Mouse (Mus musculus) adrenal gland, postnatal 25 days (tissue): ENCODE data around the gene Rai1. TPM values are rescaled to one million over a fixed set of nuclear protein-coding genes. Genes with fewer than 3 reads are reported as not detected.

ENCODE experiments used
- DNase-seq: peaks from one replicate; pipeline ENCODE4 v3.0.0; 2021; ENCODE audit warnings: mixed read lengths
- total RNA-seq: library from RNA; stranded (reverse); gene quantifications from 2 replicates; pipeline ENCODE4 v1.2.3, GENCODE M21; 2021

The Rai1 gene
- total RNA-seq, 1 experiment from 2014 or later, result 54.2 TPM

GRCm38 (mm10) chr11:60094909-60095810 is 9.7 kb upstream of the Rai1 start:
- no peak for DNase-seq

DNA sequence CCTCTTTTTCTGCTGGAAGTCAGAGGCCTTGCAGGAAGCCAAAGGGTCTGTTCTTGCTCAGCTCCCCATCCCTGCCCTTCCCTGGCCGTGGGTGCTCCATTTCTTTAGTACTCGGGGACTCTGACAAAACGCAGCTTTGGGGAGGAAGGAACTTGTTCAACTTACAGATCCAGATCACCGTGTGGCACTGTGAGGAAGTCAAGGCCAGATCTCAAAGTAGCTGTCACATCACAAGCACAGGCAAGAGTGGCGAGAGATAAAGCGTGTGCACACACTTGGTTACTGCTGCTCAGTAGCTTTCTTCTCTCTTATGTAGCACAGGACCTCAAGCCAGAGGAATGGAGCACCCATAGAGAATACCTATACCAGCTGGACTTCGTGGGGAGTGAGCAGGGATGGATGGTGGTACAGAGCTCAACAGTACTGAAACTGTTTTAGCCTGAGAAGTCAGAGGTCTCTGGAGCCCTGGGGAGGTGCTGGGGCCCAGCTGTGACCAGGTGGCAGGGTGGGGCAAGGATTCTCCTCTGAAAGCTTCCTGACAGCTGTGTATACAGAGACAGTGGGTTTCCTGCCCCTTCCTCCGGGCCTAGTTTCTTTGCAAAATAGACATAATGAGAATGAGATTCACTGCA is 5.1 kb upstream of the Rai1 start:
- DNase-seq, result no peak

GRCm38 (mm10) chr11:60100827-60101555 is 3.8 kb upstream of the Rai1 start:
- no peak for DNase-seq

DNA sequence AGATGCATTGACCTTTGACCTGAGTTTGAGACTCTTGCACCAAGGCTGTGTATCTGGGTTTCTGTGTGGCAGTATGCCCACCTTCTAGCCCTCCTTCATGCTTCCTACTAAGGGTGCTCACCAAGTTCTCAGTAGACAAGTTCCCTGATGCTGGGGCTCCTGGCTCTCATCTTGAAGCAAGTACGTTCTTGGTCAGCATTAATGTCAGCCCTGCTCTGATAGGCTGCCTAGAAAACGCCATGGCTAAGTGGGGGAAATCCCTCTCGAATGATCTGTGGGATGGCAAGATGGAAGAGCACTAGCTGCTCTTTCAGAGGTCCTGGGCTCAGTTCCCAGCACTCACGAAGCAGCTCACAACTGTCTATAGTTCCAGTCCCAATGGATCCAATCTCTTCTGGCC is 2.8 kb upstream of the Rai1 start:
- DNase-seq, result no peak

GRCm38 (mm10) chr11:60102664-60103063 is 2.1 kb upstream of the Rai1 start:
- no peak for DNase-seq

- no peak for DNase-seq
Measured at GRCm38 (mm10) chr11:60103567-60103966, 1.2 kb upstream of the Rai1 start.

GRCm38 (mm10) chr11:60105593-60106542 is 1.1 kb downstream of the Rai1 start:
- peak; percentile 76 for DNase-seq

DNA sequence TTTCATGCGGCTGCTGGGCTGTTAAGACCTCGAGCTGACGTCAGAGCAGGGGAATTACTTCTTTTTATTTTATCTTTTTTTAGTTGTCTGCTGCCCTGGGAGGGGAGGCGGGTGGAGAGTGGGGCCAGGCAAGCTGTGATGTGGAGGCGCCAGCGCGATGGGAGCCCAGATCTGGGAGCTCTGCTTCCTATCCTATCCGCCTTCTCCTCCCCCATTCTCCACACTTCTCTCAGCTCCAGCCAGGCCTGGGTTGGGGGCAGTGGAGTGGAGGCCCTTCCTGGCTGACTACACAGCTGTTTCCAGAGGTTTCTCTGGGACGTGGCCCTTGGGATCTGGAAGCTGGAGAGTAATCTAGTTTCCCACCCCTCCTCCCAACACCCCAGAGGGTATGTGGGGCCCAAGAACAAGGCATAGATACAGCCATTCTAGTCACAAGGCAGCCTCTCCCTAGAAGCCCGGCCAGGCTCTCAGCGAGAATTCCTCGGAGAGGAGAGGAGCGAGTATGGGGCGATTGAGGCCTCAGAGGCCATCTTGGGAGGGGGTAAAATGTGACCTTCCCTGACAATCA is 1.8 kb downstream of the Rai1 start:
- DNase-seq, result peak; percentile 57

DNA sequence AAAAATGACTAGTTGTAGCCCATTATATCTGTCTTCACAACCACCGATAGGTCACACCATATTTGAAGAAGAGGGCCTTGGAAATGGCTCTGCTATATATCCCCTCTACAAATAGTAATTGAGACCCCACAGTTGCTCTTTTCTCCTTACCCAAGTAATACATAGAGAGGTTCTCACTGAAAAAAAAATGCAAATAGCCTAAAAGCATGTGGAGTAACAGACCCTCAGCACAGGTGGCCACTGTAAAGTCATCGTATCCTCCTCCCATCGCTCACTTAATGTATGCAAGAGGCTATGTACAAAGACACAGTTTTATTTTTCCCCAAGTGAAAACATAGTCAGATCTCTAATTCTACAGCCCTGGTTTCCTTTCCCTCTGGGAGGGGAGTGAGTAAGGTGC is 2.6 kb downstream of the Rai1 start:
- DNase-seq, result no peak

DNA sequence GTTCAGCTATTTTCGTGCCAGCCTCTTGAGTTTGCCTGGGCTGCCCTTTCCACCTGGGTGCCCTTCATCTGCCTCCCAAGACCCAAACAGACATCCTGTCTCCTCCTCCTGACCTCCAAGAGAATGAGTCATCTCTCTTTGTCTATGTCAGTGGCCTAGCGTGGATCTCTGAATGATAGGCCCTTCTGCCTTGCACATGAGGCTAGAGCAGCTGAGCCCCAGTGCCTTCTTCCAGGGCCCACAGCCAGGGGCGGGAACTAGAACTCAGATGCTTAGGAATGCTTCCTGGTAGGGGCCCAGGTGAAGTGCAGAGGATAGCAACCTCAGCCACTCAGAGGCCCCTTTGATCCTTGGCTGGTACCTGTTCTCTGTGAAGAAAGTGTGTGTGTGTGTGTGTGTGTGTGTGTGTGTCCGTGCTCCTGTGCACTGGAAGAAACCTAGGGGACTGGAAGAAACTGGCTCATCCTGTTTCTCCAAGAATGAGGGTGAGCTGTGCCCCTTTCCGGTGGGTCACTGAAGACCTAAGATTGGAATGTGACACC is 3.9 kb downstream of the Rai1 start:
- DNase-seq, result peak; percentile 48

DNA sequence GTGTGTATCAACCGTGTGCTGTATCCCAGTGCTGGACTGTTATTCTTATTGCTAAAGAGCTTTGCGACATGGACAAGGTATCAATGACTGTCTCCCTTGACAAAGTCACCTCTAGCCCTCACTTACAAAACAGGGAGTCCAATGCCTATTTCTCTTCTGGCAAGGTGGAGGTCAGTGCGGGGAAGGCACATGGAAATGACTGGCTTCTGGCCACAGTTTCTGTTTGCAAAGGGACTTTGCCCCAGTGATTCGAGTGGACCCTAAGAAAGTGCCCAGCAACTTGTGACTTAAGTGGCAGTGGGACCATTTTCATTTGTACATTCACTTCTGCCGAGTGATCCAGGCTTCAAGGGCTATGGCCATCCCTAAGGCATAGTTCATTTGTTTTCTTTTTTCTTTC is 5.6 kb downstream of the Rai1 start:
- no peak for DNase-seq

DNA sequence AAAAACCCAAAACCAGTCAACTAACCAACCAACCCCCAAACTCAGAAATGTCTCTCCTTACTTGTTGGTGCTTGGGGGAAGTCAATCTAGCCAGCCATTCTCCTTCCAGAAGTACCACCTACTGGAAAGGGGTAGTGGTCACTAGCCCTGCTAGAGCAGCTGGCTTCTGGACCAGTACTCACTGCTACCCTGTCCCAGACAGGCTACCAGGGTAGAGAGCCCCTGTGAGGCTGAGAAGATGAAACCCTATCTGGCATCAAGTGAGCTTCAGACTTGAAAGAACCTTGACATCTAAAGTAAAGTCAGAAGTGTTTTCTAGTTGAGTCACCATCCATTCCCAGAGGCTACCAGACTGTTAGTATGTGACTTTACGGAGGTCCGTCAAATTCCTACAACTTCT is 6.8 kb downstream of the Rai1 start:
- DNase-seq, result no peak

DNA sequence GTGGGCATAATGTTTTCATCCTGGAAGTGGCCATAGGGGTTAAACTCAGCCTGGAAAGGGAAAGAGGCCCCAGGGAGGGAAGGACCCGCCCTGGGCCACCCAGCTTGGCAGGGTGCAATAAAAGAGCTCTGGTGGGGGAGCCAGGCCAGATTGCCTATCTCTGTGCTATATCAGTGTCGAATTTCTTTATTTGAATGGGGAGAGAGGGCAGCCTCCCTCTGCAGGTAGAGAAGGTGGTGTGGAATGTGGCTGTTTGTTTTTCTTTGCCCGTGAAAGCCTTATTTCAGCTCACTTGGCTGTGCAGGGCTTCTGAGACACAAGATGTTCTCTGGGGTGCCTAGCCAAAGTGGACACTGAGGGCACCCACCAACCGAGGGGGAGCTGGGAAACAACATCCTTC is 8.8 kb downstream of the Rai1 start:
- no peak for DNase-seq

GRCm38 (mm10) chr11:60114296-60115023 is 9.6 kb downstream of the Rai1 start:
- no peak for DNase-seq

DNA sequence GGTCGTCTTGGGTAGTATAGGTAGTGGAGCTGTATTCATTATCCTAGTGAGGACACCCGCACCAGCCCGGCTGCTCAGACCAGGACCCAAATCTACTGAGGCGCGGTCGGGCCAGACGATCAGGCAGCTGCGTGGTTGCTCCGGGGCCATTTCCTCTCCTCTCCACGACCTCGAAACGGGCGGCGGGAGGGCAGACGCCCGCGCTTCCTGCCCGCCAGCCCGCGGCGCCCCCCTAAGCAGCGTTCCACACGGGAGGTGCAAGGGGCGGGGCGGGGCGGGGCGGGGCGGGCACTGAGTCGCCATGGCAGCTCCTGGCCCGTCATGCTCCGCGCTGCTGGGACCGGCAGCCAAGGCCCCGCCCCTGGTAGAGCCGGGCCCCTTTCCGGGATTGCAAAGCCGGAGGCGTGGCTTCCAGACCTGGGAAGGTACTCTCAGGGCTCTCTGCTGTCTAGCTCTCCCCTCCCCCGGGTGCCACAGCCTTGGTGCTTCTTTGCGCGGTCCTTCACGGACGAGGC is 10.3 kb downstream of the Rai1 start:
- peak; percentile 93 for DNase-seq

DNA sequence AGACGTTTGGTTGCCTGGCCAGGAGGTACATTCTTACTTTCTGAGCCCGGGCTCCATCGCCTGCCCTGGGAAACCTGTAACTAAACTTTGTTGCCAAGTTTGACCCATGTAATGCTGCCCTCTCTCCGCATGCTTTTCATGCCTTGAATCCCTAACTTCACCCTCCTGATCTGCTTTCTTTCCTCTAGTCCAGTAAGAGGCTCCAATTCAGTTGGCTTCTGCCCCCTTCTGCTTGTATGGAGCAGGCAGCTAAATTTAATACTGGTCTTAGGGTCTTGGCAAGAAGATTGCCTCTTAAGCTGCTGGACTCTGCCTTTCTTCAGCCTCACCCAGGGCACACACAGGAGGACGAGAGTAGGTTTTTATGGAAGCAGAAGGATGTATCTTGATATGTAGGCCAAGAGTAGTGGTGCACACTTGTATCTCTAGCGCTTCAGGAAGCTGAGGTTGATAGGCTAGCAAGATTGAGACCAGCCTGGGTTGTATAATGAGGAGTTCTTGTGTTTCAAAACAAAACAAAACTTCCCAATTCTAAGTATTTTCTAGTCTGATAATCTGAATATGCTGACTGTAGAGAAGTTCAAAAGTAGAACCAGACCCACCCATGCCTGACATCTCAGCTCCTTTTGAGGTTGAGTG is 10.9 kb downstream of the Rai1 start:
- DNase-seq, result no peak

- no peak for DNase-seq
Measured at GRCm38 (mm10) chr11:60120586-60121262, 15.9 kb downstream of the Rai1 start.

GRCm38 (mm10) chr11:60122611-60123010 is 17.8 kb downstream of the Rai1 start:
- no peak for DNase-seq

DNA sequence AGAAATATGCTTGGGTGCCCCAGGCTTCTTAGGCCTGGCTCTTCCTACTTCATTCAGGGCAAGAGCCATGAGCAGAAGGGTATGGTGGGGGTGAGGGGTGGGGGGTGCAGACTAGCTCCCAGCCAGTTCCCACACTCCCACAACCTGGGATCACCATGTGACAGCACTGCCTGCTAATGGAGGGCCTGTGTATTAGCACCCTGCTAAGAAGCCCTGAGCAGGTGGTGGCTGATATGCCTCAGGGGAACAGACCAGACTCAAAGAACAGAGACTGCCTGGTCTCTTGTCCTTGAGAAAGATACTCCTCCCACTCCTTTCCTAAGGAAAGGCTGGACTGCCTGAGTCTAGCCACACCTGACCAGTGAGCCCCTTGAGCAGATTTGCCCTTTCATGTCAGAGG is 22.2 kb downstream of the Rai1 start:
- DNase-seq, result no peak
